Comparison of ENCODE assay signal across 8 mouse cellular contexts in genomic region chr15:63721669-63722357, GRCm38 (mm10).
DNase-seq lines count a peak whose midpoint lies in the region; ATAC-seq and TF ChIP-seq lines count a peak whose summit lies in the region.
"Had no signal": no experiment of that assay in that cellular context is flagged by ENCODE, and none has a peak within 500 bp of the region (broad histone marks: within the 10 kb centered on the region; RNA-seq: fewer than 3 reads in every experiment).

No protein-coding gene starts in this region.

- DNase-seq in neural tube, embryonic 10.5 days (ENCODE audit: extremely low spot score, low spot score) = peak; percentile 37
- peak; percentile 14 for DNase-seq in adipocyte (ENCODE audit: low spot score)
- peak; percentile 75 for DNase-seq in embryonic facial prominence, embryonic 11.5 days (ENCODE audit: low spot score)
- DNase-seq in kidney, postnatal 25 days = peak; percentile 45 to 50
- peak; percentile 17 to 40 for DNase-seq in lung, adult 18-20 months

- TF ChIP-seq CTCF in small intestine, adult 2 months (IDR thresholded peaks at IDR 0.05; ENCODE audit: extremely low read depth, insufficient read length, insufficient replicate concordance, low read depth, low read length) = peak; percentile 76; the same call in 1 of the 2 replicates

- H3K27me3 ChIP-seq in neural tube, embryonic 15.5 days (replicated peaks) = no peaks in the 10 kb centered on the region
- no peaks in the 10 kb centered on the region for H3K27me3 ChIP-seq in embryonic facial prominence, embryonic 11.5 days (ENCODE audit: control insufficient read depth, insufficient read depth, low read length)
- no peaks in the 10 kb centered on the region for H3K27me3 ChIP-seq in small intestine, adult 2 months (ENCODE audit: control insufficient read depth, insufficient read depth, low read length)
- H3K27me3 ChIP-seq: heart, embryonic 15.5 days had no signal

- H3K4me3 ChIP-seq in neural tube, embryonic 15.5 days (replicated peaks) = no peak overlapping the region
- H3K4me3 ChIP-seq in embryonic facial prominence, embryonic 11.5 days (ENCODE audit: low read depth, low read length) = no peak overlapping the region
- no peak overlapping the region for H3K4me3 ChIP-seq in small intestine, adult 2 months (ENCODE audit: low read depth, low read length)
- H3K4me3 ChIP-seq: heart, embryonic 15.5 days had no signal

- no peaks in the 10 kb centered on the region for H3K9me3 ChIP-seq in neural tube, embryonic 15.5 days (replicated peaks)
- no peaks in the 10 kb centered on the region for H3K9me3 ChIP-seq in embryonic facial prominence, embryonic 11.5 days (replicated peaks; ENCODE audit: control insufficient read depth, low read length)
- H3K9me3 ChIP-seq: heart, embryonic 15.5 days had no signal

- H3K4me2 ChIP-seq in neural tube, embryonic 15.5 days = no peak overlapping the region
- no peak overlapping the region for H3K4me2 ChIP-seq in embryonic facial prominence, embryonic 11.5 days (ENCODE audit: low read depth, low read length)
- H3K4me2 ChIP-seq: heart, embryonic 15.5 days had no signal

- 0 out of 2 replicates have a peak, but pooled peaks cover 2% of the 10 kb centered on the region for H3K4me1 ChIP-seq in neural tube, embryonic 15.5 days
- no peaks in the 10 kb centered on the region for H3K4me1 ChIP-seq in embryonic facial prominence, embryonic 11.5 days (ENCODE audit: control insufficient read depth, insufficient read depth, low read length)
- H3K4me1 ChIP-seq in small intestine, adult 2 months (ENCODE audit: control insufficient read depth, insufficient read depth, insufficient read length, low read length) = no peaks in the 10 kb centered on the region; the same call in 1 of the 2 replicates

- no peak overlapping the region for H3K9ac ChIP-seq in neural tube, embryonic 15.5 days (replicated peaks)
- no peak overlapping the region for H3K9ac ChIP-seq in embryonic facial prominence, embryonic 11.5 days (replicated peaks; ENCODE audit: low read length)
- H3K9ac ChIP-seq: heart, embryonic 15.5 days had no signal

- no peak overlapping the region for H3K27ac ChIP-seq in neural tube, embryonic 15.5 days (replicated peaks)
- no peak overlapping the region for H3K27ac ChIP-seq in embryonic facial prominence, embryonic 11.5 days (replicated peaks; ENCODE audit: low read depth, low read length)
- no peak overlapping the region for H3K27ac ChIP-seq in small intestine, adult 2 months (ENCODE audit: insufficient read depth, low read depth, low read length)
- H3K27ac ChIP-seq: heart, embryonic 15.5 days had no signal

- H3K36me3 ChIP-seq in neural tube, embryonic 15.5 days = no peaks in the 10 kb centered on the region
- H3K36me3 ChIP-seq in embryonic facial prominence, embryonic 11.5 days (replicated peaks; ENCODE audit: control insufficient read depth, insufficient read depth, low read depth, low read length) = no peaks in the 10 kb centered on the region
- H3K36me3 ChIP-seq in small intestine, adult 2 months (ENCODE audit: control insufficient read depth, insufficient read depth, low read length) = no peaks in the 10 kb centered on the region
- H3K36me3 ChIP-seq: heart, embryonic 15.5 days had no signal

- TF ChIP-seq POLR2A in small intestine, adult 2 months (IDR thresholded peaks at IDR 0.05; ENCODE audit: low read depth, low read length) = no peak

- WGBS in neural tube, embryonic 15.5 days = 67% methylated on average over 3 of the region's 3 CpGs
- 59% methylated on average over 3 of the region's 3 CpGs for WGBS in embryonic facial prominence, embryonic 11.5 days
- WGBS in small intestine, adult 2 months = 55% methylated on average over 3 of the region's 3 CpGs

- ATAC-seq in neural tube, embryonic 15.5 days (ENCODE audit: low FRiP score) = no peak
- ATAC-seq in embryonic facial prominence, embryonic 11.5 days (replicated peaks; ENCODE audit: insufficient number of reproducible peaks, low FRiP score, low TSS enrichment, low read depth) = no peak

Comparison
In these comparisons a context has a peak if more than half of its experiments do, and no peak if none do; other contexts are left out.
1. DNase-seq: peak in every context shown above with its lines; median percentile 75 in embryonic facial prominence, embryonic 11.5 days; 48 in kidney, postnatal 25 days; 37 in neural tube, embryonic 10.5 days; 28 in lung, adult 18-20 months; 14 in adipocyte.